Mouse (Mus musculus) naive thymus-derived CD4-positive, alpha-beta T cell, adult 2 months (primary cell): Measurements from ENCODE around the gene Rnf13.
"Not testable (repeated sequence)": the region's sequence is repeated elsewhere in the genome, so short reads cannot be mapped to it uniquely, and the experiment has no call there.

ENCODE experiments used
- DNase-seq: peaks from one replicate; pipeline ENCODE4 v3.0.0-alpha.2; 2011; ENCODE audit warnings: low read depth

Gene Rnf13

DNA sequence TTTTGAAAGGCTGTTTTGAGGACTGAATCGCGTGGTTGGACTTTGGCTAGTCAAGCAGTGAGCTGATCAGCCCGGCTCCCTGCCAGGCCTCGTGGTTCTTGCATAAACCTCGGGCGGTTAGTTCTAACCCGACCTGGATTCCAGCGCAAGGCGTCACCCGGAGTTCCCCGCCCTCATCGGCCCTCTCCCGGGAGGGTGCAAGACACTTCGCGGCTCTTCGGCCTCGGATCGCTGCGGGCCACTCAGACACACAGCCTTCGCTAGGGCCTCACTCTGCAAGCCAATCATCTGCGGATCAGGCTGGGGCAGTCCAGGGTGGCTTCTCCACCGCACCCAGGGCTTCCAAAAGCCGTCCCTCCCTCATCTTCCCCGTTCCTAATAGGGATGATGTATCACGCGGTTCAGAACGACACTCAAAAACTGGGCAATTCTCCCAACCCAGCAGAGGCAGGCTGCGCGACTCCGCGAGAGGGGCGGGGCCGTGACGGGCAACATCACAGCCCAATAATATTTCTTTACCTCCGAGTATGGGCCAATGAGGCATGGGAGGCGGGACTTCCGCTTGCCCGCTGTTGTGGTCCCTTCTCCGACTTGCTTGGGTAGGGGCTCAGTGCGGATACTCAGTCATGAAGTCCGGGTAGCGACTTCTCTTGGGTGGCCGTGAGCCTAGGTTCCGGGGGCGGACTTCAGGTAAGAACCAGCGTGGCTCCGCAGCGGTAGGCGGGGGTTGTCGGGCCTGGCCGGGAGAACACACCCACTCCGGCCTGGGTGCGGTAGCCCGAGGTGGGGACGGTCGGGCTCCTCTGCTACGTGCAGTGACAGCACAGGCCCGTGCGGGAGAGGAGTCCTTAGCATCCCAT is at the start of gene Rnf13:
Rnf13 (plus strand) TSS at position 552 of the 860 bp plus-strand sequence.
- peak; percentile 94 for DNase-seq

GRCm38 (mm10) chr3:57691772-57692171 is 44.1 kb upstream of the Rnf13 start:
- no peak for DNase-seq

DNA sequence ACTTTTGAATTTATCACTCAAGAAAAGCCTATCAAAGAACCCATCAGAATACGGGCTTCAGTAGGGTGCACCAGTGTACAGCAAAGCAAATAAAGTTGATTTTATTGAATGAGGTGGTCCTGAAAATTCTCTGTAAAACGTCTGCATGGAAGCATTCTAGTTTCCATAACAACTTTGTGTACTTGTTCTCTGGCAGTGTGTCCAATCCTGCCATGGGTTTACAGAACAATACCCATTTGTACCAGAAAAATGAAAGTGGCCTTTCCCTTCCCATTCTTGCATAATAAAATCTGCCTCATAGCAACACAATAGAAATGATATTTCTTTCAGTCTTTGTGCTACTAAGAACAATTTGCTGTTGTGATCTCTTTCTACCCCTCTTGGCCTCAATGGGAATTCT is 43.1 kb upstream of the Rnf13 start, which contains the start of gene Ankub1:
Ankub1 (minus strand) TSS at position 81 of the 400 bp plus-strand sequence.
- no peak for DNase-seq

DNA sequence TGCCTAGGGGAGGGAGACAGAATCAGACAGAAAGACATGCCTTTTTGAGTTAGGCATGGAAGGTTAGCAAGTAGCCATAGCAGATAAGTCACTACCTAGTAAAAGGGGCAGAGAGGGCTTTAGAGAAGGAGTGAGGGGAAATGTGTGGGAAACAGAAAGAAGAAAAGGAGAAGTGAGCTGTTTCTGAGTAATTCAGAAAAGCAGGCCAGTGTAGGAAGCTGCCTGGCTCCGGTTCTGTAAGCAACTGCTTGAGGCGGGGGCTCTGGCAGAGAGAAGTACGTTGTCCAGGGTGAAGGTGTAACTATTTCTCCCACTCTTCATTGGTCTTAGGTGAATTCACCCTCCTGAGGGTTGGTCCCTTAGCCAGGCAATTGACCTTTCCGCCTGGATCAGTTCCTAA is 39.6 kb upstream of the Rnf13 start:
- DNase-seq = no peak

GRCm38 (mm10) chr3:57696779-57697178 is 39.1 kb upstream of the Rnf13 start:
- DNase-seq = no peak

- no peak for DNase-seq
These were observed 21.7 kb upstream of the Rnf13 start for GRCm38 (mm10) chr3:57714151-57714550.

- DNase-seq = no peak
These were observed 3.5 kb upstream of the Rnf13 start for GRCm38 (mm10) chr3:57732206-57732915.

DNA sequence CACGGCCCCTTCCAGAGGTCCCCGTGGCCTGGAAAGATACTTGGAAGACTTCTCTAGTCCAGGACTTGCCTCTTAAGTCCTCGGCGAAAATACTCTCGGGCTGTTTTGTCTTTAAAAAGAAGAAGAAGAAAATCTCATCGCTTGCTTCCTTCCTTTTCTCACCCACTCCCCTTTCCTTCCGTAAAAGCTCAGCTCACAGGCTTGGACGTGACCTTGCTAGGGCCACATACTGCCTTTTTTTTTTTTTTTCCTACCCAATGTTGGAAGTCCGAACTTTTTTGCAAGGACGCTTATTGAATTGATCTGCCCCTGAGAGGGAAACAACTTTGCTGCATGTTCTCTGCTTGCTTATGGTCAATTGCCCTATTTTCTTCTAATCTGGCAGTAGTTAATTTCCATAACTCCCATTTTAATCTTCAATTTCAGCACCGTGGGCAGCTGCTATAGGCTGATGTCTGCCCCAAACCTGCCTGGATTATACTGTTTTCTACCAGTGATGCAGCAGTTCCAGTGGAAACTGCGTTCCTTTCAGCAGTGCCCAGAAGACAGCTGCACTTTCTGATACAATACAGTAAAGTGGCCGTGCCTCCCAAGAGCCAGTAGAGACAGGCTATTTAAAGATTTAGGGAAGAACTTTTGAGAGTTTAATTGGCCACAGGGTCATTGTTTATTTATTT is 695 bp downstream of the Rnf13 start:
- DNase-seq = peak; percentile 30

- peak; percentile 6 for DNase-seq
These were observed 4.0 kb downstream of the Rnf13 start for GRCm38 (mm10) chr3:57739830-57740229.

DNA sequence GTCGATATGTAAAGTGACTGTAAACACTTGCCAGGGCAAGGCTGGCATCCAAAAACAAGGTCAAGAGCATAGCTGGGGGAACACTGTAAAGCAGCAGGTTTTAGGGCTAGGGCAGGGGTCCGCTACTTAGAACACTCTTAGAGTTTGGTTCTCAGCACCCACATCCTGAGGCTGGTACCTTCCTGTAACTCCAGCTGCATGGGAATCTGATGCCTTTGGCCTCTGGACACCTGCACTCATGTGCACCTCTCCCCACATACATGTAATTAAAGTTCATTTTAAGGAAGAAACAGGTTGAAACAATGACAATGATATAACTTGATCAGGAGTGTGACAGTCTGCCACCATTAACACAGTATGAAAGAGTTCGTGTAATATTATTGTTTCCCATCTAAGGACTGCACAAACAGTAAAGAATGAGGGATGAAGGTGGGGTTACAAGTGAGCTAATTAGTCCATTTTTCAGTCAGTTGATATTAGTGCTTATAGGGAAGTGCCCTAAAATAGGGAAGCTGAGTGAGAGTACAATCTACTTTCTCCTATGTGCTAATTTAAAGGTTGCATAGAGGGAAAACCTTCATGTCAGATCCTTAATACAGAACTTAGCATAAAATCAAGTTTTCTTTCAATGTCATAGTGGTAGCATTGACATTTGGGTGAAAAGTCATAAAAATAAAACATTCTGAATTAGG is 12.9 kb downstream of the Rnf13 start:
- DNase-seq = no peak

- no peak for DNase-seq
These were observed 41.1 kb downstream of the Rnf13 start for GRCm38 (mm10) chr3:57776915-57777314.

GRCm38 (mm10) chr3:57788472-57788871 is 52.6 kb downstream of the Rnf13 start:
- no peak for DNase-seq

GRCm38 (mm10) chr3:57789005-57789962 is 53.4 kb downstream of the Rnf13 start:
- DNase-seq = no peak

- no peak for DNase-seq
These were observed 55.2 kb downstream of the Rnf13 start for GRCm38 (mm10) chr3:57791104-57791503.

- not testable (repeated sequence) for DNase-seq
These were observed 59.2 kb downstream of the Rnf13 start for GRCm38 (mm10) chr3:57795071-57795470.

DNA sequence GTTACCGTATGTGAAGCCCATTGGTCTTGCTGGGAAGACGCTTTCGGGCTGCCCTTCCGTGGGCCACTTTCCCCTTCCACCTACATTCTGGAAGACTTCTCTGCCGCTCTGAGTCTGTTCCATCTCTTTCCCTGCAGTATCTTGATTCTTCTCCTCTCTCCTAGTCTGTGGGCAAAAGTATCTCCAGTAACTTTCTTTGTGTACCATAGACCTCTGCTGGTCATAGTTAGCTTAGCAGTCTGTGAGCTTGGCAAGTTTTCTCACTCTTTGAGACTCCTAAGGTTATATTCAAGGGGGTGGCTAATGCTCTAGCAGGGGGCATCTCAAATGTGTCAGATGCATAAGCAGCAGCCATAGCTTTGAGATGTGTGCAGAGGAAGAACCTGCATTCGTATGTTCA is 79.6 kb downstream of the Rnf13 start:
- no peak for DNase-seq

DNA sequence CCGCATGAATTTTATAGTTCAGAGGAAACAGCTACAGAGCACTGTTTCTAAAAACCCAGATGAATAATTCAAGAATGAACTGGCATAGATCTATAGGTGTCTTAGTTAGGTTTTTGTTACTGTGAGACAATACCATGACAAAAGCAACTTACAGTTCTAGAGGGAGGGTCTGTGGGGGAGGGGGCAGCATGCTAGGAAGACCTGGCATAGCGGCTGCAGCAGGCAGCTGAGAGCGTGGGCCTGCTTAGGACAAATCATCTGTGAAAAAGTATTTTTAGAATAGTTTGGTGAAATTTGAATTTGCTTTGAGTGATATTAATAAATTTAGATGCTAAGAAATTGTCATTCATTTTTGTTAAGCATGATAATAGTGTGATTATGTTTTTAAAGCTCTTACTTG is 90.0 kb downstream of the Rnf13 start:
- no peak for DNase-seq

GRCm38 (mm10) chr3:57833585-57833984 is 97.7 kb downstream of the Rnf13 start:
- no peak for DNase-seq

DNA sequence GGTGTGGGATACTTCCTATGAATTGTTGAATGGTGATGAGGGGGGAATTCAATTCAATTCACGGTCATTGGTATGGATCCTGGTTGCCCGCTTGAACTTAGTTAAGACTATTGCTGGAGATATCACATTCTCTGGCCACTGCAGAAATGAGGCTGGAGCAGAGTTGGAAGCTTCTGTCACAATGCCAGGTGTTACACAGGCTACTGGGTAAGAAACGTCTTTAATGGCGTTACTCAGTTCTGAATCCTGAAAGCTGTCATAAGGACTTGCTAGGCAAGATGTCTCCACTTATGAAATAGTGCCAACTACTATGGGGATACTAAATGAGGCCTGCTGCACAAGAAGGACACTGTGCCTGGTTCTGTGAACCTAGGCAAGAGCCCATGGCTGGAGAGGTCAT is 101.0 kb downstream of the Rnf13 start:
- no peak for DNase-seq

GRCm38 (mm10) chr3:57843775-57844174 is 107.9 kb downstream of the Rnf13 start:
- DNase-seq = peak; percentile 69
